Mouse (Mus musculus) brain, adult 2 months (tissue): ENCODE measurements at regions not wholly inside any gene's neighbourhood (a gene's known extent, or its start where the extent isn't known, plus 50 kb on each side); places are given as distances from the start of the nearest gene placed in this dataset.

Experiments used
- DNase-seq: peaks from one replicate; pipeline ENCODE4 v3.0.0; 2011; ENCODE audit warnings: low read depth, low spot score

DNA sequence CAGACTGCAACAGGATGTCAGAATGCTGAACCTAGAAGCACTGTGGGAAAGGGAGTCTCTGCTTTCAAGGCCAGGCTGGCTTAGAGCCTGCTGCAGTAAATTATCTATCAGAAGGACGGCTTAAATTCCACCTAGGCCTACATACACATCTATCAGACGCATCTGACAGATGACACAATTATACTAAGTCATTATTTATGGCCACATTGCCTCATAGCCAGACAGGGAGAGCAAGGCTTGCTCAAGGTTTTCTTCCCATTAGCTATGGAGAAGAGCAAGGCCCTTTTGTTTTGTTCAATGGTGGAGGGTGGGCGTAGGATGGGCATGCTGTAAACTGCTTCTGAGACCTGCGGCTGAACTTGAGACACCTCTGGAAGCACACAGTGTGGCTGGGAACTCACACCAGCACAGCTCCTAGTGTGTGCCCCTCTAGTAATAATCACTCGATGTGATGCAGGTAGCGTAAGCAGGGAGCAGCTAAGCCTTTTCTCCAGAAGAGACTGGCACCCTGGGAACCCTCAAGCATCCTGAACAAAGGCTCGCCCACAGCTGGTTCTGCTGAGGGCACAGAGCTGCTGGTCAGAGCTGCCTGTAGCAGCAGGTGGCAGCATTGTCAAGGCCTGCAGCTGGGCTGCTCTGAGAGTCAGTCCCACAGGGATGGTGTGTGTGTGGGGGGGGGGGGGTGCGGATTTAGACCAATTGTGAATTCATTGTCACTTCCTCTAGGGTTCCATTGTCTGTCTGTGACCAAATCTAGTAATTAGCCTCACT lies 406.8 kb upstream of the Adamts16 start:
- DNase-seq: peak; percentile 61

DNA sequence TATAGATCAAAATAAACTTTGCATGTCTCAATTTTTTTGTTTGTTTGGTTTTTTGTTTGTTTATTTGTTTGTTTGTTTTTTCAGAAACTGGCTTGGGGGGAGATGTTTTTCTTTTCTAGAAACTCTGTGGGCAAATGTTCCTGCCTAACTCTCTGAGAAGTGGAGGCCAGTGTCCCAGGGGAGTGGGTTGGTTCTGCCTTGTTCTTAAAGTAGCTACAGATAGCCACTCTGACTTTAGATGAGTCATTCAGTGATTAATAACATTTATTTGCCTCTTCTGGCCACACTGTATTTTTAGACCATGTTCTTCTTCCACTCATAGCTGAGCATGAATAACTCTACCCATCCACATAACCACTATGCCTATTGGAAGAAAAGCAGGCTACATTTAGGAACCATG lies 405.6 kb upstream of the Adamts16 start:
- no peak for DNase-seq

DNA sequence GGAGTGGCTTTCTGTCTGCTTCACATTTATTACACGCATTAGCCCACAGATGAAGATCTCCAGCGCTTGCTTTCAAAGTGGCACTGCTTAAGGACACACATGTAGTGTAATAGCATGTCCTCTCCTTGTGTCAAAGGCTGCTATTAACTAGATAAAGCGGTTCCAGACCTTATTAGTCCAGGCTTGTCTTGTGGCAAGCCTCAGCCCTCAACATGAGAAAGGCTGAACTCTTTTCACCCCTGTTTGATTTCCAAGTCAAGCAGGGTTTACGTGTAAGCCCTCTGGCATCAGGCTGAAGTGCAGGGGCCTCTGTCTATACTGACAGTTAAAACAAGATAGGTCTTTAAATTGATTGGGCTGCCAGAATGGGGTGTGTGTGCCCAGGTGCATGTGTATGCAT lies 403.7 kb upstream of the Adamts16 start:
- DNase-seq: no peak

DNA sequence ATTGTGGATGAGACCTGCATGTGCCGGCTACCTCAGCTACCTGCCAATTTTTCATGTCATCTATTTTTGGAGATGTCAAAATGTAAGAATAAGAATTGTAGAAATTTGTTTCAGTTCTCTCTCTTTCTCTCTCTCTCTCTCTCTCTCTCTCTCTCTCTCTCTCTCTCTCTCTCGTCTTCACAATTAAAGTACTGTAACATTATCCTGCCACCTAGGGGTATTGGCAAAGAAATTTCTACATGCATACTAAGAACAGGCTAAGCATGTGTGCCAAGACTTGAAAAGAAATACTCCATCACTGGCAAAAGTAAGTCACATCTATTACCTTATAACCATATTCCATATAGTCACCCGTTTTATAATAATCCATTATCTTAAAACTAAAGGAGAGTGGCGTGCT lies 398.2 kb upstream of the Adamts16 start:
- peak; percentile 10 for DNase-seq

DNA sequence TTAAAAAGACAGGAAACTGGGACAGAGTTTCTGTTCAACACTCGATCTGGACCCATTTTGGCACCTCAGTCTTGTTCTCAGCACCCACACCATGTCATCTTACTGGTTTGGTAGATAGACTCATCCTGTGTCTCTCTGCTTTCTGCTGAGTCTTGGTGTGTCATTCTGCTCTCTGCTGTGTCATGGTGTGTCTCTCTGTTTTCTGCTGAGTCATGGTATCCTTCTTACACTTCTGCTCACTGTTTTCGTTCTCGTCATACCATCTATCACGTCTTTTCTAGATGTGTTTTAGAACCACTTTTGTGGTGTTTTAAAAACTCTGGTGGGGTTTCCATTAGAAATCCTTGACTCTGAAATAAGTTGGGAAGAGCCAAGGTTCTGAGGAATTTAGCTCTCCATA lies 393.7 kb upstream of the Adamts16 start:
- DNase-seq: no peak

DNA sequence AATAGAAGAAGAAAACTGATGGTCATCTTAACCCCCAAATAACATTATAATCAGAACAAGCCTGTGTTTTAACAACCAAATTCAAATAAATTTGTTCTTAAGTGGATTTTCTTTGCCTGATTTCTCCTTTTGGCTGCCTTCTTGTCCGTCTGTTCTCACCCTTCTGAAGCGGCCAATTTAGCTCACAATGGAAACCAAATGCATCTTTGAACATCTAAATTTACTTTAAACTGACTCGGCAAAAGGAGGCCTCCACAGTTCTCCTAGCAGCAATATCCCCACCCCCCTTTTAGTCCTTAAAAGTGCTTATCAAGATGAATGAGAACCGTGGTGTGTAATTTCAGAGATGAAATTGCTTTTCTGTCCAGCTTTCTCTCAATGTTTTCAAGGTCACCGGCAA lies 389.6 kb upstream of the Adamts16 start:
- peak; percentile 65 for DNase-seq

DNA sequence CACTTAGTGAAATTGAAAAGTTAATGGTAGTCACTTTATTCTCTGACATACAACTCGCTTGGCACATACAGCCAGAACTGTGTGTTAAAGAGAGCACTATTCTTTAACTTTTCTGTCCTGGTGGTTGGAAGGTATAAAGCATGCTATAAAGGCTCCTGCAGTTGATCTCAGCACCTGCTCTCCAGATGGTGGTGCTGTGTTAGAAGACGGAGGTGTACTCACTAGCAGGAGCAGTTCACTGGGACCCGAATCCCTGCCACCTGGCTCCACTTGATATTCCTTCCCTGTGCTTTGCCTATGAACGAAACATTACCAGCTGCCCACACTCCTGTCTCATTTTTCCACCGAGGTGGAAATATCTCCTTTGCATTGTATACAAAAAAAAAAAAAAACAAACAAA lies 373.2 kb upstream of the Adamts16 start:
- DNase-seq: peak; percentile 40

DNA sequence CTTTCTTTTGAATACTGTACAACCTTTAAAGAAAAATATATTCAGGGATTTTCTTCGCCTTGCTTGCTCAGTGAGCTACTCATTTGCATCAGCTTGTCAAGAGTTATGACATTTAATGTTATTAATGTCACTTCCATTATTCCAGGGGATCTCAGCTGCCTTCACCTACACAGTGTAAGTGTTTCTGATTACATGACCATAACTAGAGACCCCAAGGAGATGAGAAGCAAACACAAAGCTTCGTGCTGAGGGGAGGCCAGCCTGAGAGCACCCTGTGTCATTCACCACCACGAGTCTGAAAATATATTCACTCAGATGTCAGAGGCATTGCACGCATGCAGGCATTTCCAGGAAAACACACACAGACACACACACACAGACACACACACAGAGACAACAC lies 369.8 kb upstream of the Adamts16 start:
- DNase-seq: no peak

DNA sequence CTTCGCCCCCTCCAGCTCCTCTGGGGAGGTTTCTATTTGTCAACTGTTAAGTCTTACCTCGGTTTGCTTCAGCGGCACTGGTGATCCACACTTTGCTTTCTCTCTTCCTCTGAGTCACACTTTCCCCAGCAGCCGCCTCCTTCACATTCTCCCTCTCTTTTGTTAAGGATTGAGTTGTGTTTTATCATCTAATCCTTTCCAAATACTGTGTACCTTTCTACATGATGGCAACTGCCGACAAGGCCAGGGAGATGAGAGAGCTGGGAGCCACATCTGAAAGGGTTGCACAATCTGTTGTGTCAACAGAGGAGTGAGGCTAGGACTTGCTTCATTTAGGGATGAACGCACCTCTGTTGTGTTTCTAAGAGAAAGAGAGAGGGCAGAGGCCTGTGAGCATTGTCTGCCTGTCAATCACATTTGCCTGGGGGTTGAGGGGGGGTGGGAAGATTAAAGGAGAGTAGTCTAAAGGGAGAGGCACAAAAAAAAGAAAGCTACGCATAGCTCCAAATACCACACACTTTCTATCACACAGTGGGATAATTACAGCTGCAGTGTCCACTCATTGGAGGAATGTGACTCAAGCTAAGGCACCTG lies 369.1 kb upstream of the Adamts16 start:
- peak; percentile 35 for DNase-seq

DNA sequence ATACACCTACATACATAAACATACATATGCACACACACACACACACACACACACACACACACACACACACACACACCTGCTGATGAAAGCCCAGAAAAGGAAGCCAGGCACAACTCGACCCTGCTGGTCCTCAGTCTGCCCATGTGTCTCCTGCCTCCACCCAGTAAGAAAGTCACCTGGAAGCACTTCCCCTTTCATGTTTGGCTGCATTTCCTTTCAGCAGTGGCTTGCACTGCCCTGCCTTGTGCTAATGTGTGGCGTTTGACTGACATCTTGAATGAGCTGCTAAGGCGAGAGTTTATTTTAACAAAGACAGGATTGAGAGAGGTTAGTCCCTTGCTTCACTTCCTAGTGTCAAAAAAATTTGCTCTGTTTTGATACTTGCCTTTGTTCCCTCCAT lies 364.1 kb upstream of the Adamts16 start:
- DNase-seq: no peak

DNA sequence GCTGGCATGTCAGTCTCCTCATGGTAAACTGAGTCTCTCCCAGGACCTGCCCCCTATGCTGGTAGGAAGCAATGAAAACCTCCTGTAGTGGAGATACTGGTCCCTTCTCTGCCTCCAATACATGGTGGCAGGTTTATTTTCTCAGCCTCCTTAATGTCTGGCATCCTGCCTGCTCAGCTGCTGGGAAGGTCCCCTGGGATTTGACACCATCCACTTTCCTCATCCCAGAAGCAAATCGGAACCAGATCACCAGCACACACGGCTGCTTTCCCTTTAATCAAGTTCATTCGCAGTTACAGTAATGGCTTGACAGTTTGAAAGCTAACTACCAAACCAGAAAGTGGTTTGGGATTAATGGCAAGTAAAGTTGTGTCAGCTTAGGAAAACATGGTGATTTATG lies 359.0 kb upstream of the Adamts16 start:
- no peak for DNase-seq

DNA sequence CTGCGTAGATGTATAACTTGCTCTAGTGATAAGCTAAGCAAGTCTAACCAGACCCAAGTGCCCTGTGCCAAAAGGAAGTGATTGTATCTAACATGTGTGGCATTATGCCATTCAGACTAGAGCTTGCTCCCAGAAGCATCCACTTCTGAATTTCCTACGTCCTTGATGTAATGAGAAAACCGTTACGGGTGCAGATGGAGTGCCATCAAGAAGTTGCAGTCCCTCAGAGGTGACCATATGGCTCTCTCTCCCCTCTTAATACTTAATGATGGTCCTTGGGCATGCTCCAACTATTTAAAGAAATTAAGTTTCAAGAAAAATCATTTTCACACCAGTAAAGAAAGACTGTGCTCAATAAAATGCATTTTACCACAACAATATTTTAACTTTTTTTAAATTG lies 354.1 kb upstream of the Adamts16 start:
- DNase-seq: no peak

DNA sequence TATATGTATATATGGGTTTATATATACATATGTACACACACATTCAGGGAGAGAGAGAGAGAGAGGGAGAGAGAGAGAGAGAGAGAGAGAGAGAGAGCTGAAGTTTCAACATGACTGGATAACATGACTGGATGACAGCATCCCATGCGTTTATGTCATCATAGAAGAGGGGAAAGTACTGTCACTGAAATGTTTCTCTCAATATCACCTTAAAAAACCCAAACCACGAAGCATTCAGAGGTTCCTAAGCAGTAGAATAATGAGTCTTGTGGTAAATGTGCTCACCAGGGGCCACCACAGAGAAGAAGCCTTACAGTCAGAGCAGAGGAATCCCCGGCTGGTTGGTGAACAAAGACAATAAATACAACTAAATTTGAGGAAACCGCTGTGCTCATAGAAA lies 342.9 kb upstream of the Adamts16 start:
- DNase-seq: no peak

DNA sequence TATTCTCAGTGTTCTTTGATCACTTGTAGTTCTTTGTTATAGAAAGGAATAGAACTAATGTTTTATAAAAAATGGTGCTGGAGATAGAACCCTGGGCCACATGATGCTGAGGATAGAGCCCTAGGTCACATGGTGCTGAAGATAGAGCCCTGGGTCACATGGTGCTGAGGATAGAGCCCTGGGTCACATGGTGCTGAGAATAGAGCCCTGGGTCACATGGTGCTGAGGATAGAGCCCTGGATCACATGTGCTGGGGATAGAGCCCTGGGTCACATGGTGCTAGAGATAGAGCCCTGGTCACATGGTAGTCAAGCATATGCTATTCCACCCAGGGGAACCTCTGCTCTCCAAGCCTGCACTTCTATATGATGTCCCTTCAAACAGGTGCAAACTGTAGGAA lies 337.5 kb upstream of the Adamts16 start:
- DNase-seq: no peak

DNA sequence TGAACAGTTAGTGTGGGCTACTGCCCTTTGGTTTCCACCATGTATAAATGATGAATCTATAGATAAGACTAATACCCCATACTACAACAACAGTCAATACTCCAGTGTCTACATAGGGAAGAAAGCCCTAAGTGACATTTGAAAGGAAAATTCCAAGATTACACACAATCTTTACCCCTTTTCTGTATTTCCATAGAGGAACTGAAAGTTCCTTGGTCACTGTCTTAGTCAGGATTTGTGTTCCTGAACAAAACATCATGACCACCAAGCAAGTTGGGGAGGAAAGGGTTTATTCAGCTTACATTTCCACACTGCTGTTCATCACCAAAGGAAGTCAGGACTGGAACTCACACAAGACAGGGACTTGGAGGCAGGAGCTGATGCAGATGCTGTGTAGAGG lies 332.7 kb upstream of the Adamts16 start:
- no peak for DNase-seq

DNA sequence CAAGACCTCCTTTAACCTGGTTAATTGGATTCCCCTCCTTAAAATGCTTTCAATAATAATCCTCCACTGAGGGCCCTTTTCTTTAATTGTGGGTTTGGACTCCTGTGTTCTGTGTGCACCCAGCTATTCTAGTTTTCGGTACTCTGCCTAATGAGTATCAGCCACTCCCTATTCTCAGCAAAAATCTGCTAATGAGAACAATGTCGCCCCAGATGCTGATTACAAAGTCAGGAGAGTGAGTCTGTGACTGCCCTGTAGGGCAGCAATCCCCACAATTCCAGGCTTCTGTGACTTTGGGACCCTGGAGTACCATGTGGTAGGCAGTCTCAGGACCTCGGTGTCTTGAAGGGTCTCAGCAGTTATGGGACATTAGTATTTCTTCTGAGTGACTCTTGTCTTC lies 324.6 kb upstream of the Adamts16 start:
- no peak for DNase-seq

DNA sequence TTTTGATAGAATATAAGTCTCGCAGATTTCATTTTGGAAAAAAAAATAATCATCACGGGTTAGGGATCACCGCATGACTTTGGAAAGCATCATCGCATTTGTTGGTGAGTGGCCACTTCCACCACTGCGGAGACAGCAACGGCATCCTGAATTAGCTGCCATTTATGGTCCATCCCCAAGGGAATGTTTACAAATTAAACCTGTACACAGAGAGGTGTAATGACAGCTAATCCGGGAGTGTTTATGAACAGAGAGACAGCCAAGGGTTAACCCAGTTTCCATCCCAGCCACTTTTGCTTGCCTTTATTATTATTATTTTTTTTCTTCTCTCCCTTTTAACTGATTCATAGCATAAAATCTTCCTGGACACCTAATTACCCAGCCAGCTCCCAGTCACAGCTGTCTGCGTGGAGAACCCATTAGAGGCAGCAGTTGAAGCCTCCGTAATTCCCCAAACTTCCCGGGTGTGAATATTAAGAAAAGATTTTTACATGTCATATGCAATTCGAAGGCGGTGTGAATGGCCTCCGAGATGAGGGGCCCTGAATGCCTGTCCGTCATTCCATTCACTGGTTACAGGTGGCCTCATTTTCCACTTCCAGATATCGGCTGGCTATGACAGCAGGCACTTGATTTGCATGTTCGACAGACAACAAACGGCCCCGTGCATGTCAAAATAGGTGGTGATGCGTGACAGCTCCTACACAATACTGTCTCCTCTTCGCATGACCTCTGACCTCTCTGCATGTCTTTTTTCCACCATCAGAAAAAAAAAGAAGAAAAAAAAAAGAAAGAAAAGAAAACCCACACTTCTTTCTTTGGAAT lies 323.7 kb upstream of the Adamts16 start:
- DNase-seq: no peak

DNA sequence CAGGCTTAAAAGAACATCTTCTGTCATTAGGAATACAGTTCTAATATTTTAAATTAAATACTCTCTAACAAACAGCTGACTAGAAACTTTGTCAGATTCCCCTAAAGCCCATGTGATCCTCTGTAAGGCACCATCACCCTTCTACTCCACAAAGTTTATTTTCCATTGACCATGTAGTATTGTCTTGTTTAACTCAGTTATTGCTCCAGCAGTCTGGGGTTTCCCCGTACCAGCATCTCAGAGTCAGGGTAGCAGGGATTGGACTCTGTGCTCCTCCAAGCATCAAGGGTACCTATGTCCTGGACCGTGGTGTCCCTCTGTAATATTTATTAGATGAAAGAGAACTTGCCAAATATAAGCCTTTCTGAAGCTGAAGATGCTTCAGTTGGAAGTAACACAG lies 322.4 kb upstream of the Adamts16 start:
- DNase-seq: no peak

DNA sequence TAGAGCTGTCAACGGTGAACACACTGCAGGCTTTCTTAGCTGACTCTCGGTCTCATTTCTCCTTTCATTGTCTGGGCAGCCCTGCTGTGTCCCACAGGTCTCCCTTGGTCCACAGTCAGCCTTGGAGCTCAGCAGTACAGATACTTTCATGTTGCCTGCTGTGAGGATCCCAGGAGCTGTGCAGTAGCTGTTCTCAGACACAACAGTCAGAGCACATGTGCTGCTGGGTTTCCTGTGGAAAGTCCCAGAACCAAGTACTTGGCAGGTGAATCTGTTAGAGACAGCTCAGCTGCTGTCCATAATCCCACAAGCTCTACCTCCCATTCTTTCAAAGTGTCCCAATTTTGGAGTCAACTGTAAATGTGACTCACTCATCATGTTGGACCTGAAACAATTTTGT lies 321.3 kb upstream of the Adamts16 start:
- DNase-seq: no peak

DNA sequence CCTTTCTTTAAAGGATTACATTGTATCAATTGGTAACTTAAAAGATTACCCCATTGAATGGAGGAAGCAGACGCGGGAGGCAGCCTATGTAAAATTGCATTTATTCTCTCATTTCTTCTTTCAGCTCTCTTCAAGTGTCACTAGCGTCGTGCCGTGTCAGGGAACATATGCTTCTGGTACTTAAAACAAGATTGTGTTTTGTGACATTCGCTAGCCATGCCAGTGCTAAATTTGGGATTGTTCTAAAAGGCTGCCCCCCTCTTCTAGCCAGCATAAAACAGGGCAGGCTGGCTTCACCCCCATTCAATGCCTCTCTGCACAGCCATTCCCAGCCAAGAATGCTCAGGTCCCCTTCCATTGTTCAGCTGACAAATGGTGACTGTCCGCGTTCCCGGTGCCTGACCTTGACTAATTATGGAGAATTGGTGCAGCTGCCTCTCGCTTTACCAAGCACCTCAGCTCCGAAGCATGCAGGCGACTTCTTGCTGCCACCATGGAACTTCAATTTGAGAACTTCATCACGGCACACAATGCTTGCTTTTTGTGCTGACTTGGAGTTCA lies 316.8 kb upstream of the Adamts16 start:
- DNase-seq: peak; percentile 6

DNA sequence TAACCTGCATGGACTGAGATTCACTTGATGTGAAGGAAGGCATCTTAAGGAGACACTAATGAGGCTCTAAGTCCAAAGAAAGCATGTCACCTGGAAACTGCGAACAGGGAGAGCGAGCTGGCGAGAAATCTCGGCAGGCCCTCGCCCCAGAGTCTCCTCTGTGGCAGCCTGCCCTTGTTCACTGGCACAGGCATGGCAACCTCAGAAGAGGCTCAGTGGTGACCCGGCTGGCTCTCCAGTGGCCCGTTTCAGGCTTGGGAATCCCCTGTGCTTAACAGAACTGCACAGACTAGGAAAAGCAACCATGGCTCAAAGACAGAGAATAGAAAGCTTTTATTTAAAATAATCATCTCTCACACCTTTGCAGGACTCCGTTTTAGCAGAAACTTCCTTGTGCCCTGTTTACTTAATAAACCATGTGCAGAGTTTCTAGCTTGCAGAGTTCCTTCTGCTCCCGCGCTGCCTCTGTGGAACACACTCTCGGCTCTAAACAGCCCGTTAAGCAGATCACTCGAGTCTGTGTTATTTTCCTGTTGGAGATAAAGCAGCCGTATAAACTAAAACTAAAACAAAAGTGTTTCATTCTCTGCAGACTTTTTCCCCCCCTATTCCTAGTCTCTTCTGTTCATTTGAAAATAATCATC lies 316.2 kb upstream of the Adamts16 start:
- peak; percentile 7 for DNase-seq

DNA sequence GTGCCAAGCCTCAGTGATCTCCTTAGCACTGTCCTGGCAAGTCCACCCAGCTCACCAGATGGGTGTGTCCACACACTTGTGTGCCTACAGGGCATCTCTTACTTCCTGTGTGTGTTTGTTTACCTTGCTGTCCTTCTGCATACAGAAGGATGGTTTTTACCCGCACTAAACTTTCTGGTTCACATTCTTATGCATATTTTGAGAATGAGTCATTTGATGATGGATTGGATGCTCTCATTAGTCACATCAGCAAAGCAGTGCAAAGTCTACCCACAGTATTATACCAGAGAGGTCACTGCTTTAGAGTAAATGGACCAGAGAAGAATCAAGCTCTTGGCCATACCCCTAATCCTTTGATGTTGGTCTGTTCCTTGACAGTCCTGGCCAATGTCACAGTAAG lies 308.5 kb upstream of the Adamts16 start:
- DNase-seq: no peak
